Mouse (Mus musculus) cortical plate, adult 2 months (tissue): ENCODE measurements around the gene Gm2115.

ENCODE experiments used
- CTCF ChIP-seq: fragments of 200-500 bp; IDR thresholded peaks from 2 replicates; pipeline ENCODE4 v1.5.1; 2011; ENCODE audit warnings: mild to moderate bottlenecking, control low read depth, low read length; ENCODE audit not compliant: insufficient read depth; ENCODE audit errors: extremely low read depth
- POLR2A ChIP-seq: fragments of 200-500 bp; IDR thresholded peaks from 2 replicates; pipeline ENCODE4 v1.6.1; 2011; ENCODE audit warnings: mild to moderate bottlenecking, low read length, control low read depth; ENCODE audit not compliant: insufficient read depth; ENCODE audit errors: extremely low read depth

GRCm38 (mm10) chr7:84590622-84591021, 61.9 kb downstream of the Gm2115 start:
- no peak for TF ChIP-seq POLR2A
- TF ChIP-seq CTCF, result no peak
